Mouse (Mus musculus): ENCODE data around the gene Bdkrb1. TPM values are rescaled to one million over a fixed set of nuclear protein-coding genes. Genes with fewer than 3 reads are reported as not detected.
A peak's percentile ranks its signal among the peaks of the same experiment; 100 is the strongest.

Bdkrb1 gene
- polyA plus RNA-seq (2015; fragmentation: Nextera tagmentation; extraction: Ambion mirVana), result 0.18 TPM in 1 of 2 replicates, not detected in the other

DNA sequence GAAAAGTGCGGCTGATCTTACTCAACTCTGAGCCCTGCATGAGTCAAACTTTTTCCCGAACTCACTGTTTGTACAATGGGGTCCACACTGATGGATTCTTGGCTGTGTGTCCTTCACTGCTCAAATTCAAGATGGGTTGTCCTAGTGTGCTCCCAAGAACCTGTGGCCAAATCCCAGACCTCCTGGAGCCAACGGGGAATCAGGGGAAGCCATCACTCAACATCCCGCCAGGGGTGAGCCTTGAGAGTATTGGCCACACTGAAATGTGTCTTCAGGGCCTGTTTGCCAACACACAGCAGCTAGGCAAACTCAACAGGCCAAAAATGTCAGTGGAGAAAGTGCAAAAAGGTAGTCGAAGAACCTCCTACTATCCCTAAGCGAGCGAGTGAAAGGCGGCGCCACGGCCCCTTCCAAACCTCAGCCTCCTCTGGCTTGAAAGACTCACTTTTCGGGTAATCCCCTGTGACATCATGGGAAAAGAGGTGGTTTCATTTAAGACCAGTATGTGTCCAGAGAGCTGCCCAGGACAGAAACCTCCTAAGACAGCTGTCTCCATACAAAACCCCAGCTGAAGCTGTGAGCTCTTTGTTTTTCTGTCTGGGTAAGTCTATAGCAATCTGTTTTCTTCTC, at the start of gene Bdkrb1:
Bdkrb1 (plus strand) TSS at position 505 of the 630 bp plus-strand sequence.
- no peaks in the 10 kb centered on the region for H3K36me3 ChIP-seq
- no peak within 1 kb of the TSS for H3K4me3 ChIP-seq (replicated peaks)
- 86% methylated on average over 11 of the region's 11 CpGs for WGBS
- H3K4me1 ChIP-seq, result peaks cover 13% of the 10 kb centered on the region; the same call in 1 of the 2 replicates
- no peaks in the 10 kb centered on the region for H3K27me3 ChIP-seq (replicated peaks)
- H3K27ac ChIP-seq (replicated peaks), result no peak within 1 kb of the TSS
- no peak for ATAC-seq (ENCODE audit: low FRiP score)
- H3K4me2 ChIP-seq, result no peak within 1 kb of the TSS
- no peak within 1 kb of the TSS for H3K9ac ChIP-seq (replicated peaks)
- no peaks in the 10 kb centered on the region for H3K9me3 ChIP-seq (replicated peaks)

- Histone ChIP-seq H3K4me3 (replicated peaks) (no peak overlapping the region), H3K9me3 (replicated peaks) (no peaks in the 10 kb centered on the region), H3K27me3 (replicated peaks) (no peaks in the 10 kb centered on the region), H3K9ac (replicated peaks) (no peak overlapping the region), H3K27ac (replicated peaks) (no peak overlapping the region), H3K4me2 (no peak overlapping the region), H3K4me1 (peaks cover 11% of the 10 kb centered on the region), H3K36me3 (no peaks in the 10 kb centered on the region)
- 70% methylated on average over 8 of the region's 8 CpGs for WGBS
- ATAC-seq (ENCODE audit: low FRiP score), result no peak
Measured at GRCm38 (mm10) chr12:105554151-105554772, 48.6 kb upstream of the Bdkrb1 start.

DNA sequence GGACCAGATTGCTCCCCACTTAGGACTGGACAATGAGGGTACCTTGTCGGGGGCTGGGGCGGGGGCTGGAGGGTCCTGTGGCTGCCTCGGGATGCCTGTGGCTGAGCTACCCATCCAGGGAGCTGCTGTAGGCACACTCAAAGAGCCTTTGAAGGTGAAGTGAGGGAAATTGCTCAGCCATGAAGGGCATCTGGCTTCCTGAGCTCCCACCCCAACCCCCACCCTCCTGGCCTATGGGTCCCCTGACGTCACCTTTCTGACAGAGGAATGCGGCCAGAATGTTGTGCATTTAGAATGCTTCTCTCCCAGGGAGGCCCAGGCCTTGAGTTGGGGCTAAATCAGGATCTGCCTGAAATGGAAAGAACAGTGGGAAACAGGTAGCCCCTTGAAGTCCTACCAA, 47.7 kb upstream of the Bdkrb1 start:
- WGBS, result 74% methylated on average over 5 of the region's 5 CpGs
- Histone ChIP-seq H3K4me3 (replicated peaks) (no peak overlapping the region), H3K4me2 (no peak overlapping the region), H3K27ac (replicated peaks) (no peak overlapping the region), H3K36me3 (no peaks in the 10 kb centered on the region), H3K27me3 (replicated peaks) (no peaks in the 10 kb centered on the region), H3K4me1 (peaks cover 11% of the 10 kb centered on the region), H3K9ac (replicated peaks) (no peak overlapping the region), H3K9me3 (replicated peaks) (no peaks in the 10 kb centered on the region)
- ATAC-seq (ENCODE audit: low FRiP score), result no peak

- ATAC-seq (ENCODE audit: low FRiP score), result no peak
- Histone ChIP-seq H3K36me3 (no peaks in the 10 kb centered on the region), H3K4me1 (peaks cover 5% of the 10 kb centered on the region; the same call in 1 of the 2 replicates), H3K9ac (replicated peaks) (no peak overlapping the region), H3K9me3 (replicated peaks) (no peaks in the 10 kb centered on the region), H3K27ac (replicated peaks) (no peak overlapping the region), H3K4me2 (no peak overlapping the region), H3K4me3 (replicated peaks) (no peak overlapping the region), H3K27me3 (replicated peaks) (peaks cover 12% of the 10 kb centered on the region)
- 63% methylated on average over 7 of the region's 7 CpGs for WGBS
Measured at GRCm38 (mm10) chr12:105557250-105557925, 45.5 kb upstream of the Bdkrb1 start.

DNA sequence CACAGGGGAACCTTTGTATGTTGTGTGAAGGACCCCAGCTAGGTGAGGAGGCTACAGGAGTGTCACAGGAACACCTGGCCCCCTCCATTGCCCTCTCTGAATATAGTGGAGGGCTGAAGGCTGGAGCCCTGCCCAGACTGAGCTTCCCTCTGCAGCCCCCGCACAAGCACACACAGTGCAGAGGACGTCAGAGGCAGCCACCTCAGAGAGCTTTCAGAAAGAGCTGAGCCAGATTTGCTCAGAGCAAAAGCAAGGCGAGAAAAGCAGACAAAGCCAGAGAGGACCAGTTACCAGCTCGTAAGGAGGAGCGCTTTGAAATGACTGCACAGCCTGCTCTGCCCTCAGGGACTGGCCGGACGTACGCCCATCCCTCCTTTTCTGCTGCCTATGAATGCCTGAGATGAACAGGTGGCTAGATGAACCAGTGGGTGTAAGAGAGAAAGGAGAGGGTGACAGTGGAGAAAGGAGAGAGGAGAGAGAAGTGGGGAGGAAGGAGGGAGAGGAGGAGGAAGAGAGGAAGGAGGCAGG, 41.8 kb upstream of the Bdkrb1 start:
- H3K4me1 ChIP-seq, result peaks cover 27% of the 10 kb centered on the region
- WGBS, result 47% methylated on average over 8 of the region's 8 CpGs
- H3K9ac ChIP-seq (replicated peaks), result no peak overlapping the region
- no peak overlapping the region for H3K27ac ChIP-seq (replicated peaks)
- no peaks in the 10 kb centered on the region for H3K9me3 ChIP-seq (replicated peaks)
- H3K4me3 ChIP-seq (replicated peaks), result no peak overlapping the region
- H3K36me3 ChIP-seq, result no peaks in the 10 kb centered on the region
- H3K4me2 ChIP-seq, result no peak overlapping the region
- peaks cover 35% of the 10 kb centered on the region for H3K27me3 ChIP-seq (replicated peaks)
- ATAC-seq (ENCODE audit: low FRiP score), result no peak

DNA sequence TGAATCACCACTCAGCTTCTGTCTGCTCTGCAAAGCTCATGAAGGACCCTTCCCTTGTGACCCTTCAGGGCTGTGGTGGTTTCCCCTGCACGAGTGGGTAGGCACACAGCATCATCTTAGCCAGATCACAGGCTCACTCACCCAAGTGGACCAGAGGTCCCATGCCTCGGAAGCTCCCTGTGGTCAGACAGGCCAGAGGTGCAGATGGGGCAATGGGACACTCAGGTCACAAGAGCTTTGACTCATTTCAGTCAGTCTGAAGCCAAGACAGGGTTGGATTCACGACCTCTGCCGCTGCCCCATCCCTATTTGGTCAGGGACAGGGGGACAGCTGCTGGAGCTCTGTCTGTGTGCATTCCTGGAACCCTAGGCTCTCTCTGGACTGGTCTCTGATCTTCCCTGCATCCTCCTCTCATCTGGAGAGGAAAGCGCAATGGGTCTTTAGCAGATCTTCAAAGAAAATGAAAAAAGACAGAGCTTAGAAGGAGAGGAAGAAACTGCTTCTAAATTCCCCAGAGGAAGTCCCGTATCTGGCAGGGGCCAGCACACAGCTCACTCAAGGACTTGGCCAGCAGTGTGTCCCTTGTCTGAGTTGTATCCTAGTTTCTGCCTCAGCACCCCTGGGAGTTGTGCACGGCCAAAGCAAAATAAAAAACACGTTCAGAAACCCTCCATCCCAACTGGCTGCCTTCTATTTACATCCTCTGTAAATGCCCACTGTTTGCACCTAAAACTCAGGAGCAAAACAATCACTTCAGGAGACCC, 40.6 kb upstream of the Bdkrb1 start:
- ATAC-seq (ENCODE audit: low FRiP score), result no peak
- Histone ChIP-seq H3K36me3 (no peaks in the 10 kb centered on the region), H3K9me3 (replicated peaks) (no peaks in the 10 kb centered on the region), H3K27ac (replicated peaks) (no peak overlapping the region), H3K4me1 (peaks cover 27% of the 10 kb centered on the region), H3K4me2 (peak overlapping the region; percentile 68), H3K9ac (replicated peaks) (0 out of 2 replicates have a peak overlapping the region, but pooled peaks have one; percentile 39), H3K27me3 (replicated peaks) (peaks cover 35% of the 10 kb centered on the region), H3K4me3 (replicated peaks) (peak overlapping the region; percentile 36)
- WGBS, result 39% methylated on average over 8 of the region's 8 CpGs

DNA sequence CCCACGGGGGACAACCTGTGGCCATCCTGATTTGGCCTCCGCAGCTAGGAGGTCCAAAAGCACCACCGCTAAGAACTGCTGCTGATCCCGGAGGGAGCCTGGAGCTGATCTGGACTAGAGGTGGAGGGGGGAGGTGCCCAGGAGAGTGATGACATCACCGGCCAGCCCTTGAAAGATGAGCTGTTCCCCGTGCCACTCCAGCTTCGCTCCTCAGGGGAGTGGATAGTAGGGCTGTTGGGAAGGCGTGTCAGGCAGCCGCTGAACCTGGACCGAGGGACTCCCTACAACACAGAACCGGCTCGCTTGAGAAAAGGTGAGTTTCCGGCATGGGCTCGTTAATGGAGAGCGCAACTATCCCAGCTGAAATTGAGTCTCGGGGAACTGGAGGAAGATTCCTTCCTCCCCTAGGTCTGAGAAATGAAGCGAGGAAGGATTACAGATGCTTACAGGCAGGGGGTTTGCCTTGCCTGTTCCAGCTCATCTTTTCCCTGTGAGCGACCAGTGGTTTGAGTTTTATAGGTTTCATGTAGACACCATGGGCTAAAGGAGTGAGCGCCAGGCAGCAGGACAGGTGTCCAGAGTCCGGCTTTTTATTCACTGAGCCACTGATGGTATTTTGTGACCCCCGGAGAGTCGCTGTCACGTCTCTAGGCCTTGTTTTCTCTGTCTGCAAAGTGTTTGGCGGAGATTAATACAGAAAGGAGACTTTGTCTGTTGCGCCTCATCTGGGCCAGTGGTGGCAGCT, 39.8 kb upstream of the Bdkrb1 start, which contains the start of gene Bdkrb2:
Bdkrb2 (plus strand) TSS at position 291 of the 745 bp plus-strand sequence.
- WGBS, result 4% methylated on average over 25 of the region's 25 CpGs
- peak within 1 kb of the TSS; percentile 4; the same call in 1 of the 2 replicates for H3K27ac ChIP-seq (replicated peaks)
- peaks cover 35% of the 10 kb centered on the region for H3K27me3 ChIP-seq (replicated peaks)
- no peaks in the 10 kb centered on the region for H3K36me3 ChIP-seq
- H3K9me3 ChIP-seq (replicated peaks), result no peaks in the 10 kb centered on the region
- H3K4me3 ChIP-seq (replicated peaks), result peak within 1 kb of the TSS; percentile 36
- ATAC-seq (ENCODE audit: low FRiP score), result peak; percentile 42
- peaks cover 27% of the 10 kb centered on the region for H3K4me1 ChIP-seq
- H3K4me2 ChIP-seq, result peak within 1 kb of the TSS; percentile 68
- peak within 1 kb of the TSS; percentile 39 for H3K9ac ChIP-seq (replicated peaks)

DNA sequence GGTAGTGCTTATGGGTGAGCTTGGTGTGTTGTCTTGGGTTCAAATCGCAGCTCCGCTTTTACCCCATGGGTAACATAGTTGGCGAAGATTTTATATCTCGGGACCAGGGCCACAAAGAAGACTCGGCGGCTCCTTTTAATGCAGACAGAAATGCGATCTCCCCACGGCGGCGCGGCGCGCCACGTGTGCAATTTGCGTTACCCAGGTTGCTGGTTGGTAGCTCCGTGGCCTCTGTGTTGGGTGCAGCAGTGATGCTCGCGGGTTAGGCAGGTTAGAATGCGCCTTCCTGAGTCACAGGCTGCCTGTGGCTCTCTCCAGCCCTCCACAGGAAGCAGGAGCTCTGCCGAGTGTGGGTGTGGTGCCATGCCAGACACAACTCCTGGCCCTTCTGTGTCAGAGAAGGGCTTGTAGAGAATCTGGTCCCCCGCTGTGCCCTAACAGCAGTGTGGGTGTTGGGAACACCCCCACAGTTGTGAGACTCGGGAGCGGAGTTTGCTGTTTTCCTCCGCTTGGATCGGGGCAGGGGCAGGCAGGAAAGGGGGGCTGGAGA, 39.1 kb upstream of the Bdkrb1 start:
- H3K9ac ChIP-seq (replicated peaks), result peak overlapping the region; percentile 26; the same call in 1 of the 2 replicates
- 0 out of 2 replicates have a peak, but pooled peaks have one; percentile 23 for ATAC-seq (ENCODE audit: low FRiP score)
- H3K27ac ChIP-seq (replicated peaks), result no peak overlapping the region
- H3K9me3 ChIP-seq (replicated peaks), result no peaks in the 10 kb centered on the region
- 6% methylated on average over 25 of the region's 25 CpGs for WGBS
- H3K4me1 ChIP-seq, result peaks cover 27% of the 10 kb centered on the region
- peaks cover 35% of the 10 kb centered on the region for H3K27me3 ChIP-seq (replicated peaks)
- H3K4me2 ChIP-seq, result peak overlapping the region; percentile 68
- H3K36me3 ChIP-seq, result no peaks in the 10 kb centered on the region
- peak overlapping the region; percentile 36 for H3K4me3 ChIP-seq (replicated peaks)

DNA sequence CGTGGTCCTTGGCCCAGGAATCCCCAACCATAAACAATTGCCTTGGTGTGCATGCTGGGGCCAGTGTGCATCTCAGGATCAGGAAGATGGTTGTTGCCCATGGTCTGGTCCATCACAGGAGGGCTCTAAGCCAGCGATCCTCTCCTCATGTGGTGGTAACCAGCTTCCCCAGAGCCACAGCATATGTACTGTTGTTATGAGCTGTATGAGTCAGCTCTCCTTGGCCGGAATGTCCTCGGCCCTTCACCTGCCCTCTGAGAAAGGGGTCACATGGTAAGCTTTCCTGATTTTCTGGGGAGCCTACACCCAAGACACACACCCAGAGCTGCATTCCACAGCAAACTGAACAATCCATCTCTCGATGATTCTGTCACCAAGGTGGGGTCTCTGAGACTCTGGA, 37.7 kb upstream of the Bdkrb1 start:
- ATAC-seq (ENCODE audit: low FRiP score), result no peak
- Histone ChIP-seq H3K9me3 (replicated peaks) (no peaks in the 10 kb centered on the region), H3K4me3 (replicated peaks) (no peak overlapping the region), H3K4me2 (no peak overlapping the region), H3K9ac (replicated peaks) (no peak overlapping the region), H3K27me3 (replicated peaks) (peaks cover 35% of the 10 kb centered on the region), H3K27ac (replicated peaks) (no peak overlapping the region), H3K4me1 (peaks cover 27% of the 10 kb centered on the region), H3K36me3 (no peaks in the 10 kb centered on the region)
- WGBS, result 84% methylated on average over 5 of the region's 5 CpGs

GRCm38 (mm10) chr12:105571867-105572266, 31.0 kb upstream of the Bdkrb1 start:
- Histone ChIP-seq H3K4me3 (replicated peaks) (no peak overlapping the region), H3K36me3 (no peaks in the 10 kb centered on the region), H3K9ac (replicated peaks) (no peak overlapping the region), H3K9me3 (replicated peaks) (no peaks in the 10 kb centered on the region), H3K4me2 (no peak overlapping the region), H3K27me3 (replicated peaks) (no peaks in the 10 kb centered on the region), H3K4me1 (no peaks in the 10 kb centered on the region), H3K27ac (replicated peaks) (no peak overlapping the region)
- no peak for ATAC-seq (ENCODE audit: low FRiP score)
- 65% methylated on average over 3 of the region's 3 CpGs for WGBS
